Mouse (Mus musculus) kidney, postnatal 0 days (tissue): ENCODE measurements around the gene Ccdc181. TPM values are rescaled to one million over a fixed set of nuclear protein-coding genes. Genes with fewer than 3 reads are reported as not detected.

Experiments
- ATAC-seq: fragments of 200-750 bp; cut with Nextera tagmentation; replicated peaks from 2 replicates; pipeline ENCODE4 v1.8.0; 2017; ENCODE audit warnings: low read depth, moderate number of reproducible peaks, moderate TSS enrichment, moderate library complexity; ENCODE audit not compliant: low FRiP score
- DNase-seq: peaks from one replicate; pipeline ENCODE4 v3.0.0-alpha.2; 2016; ENCODE audit warnings: low spot score
- H3K27ac ChIP-seq: fragments of 300-500 bp; sonication (generic); 2 replicates; pipeline ENCODE4 v1.5.1; 2014; ENCODE audit warnings: mild to moderate bottlenecking
- H3K27me3 ChIP-seq: fragments of 300-500 bp; sonication (generic); 2 replicates; pipeline ENCODE4 v1.6.1; 2014; ENCODE audit warnings: low read length, mixed read lengths; ENCODE audit not compliant: insufficient read depth
- H3K36me3 ChIP-seq: fragments of 300-500 bp; sonication (generic); 2 replicates; pipeline ENCODE4 v1.6.1; 2014; ENCODE audit warnings: low read length, mixed read lengths; ENCODE audit not compliant: insufficient read depth
- H3K4me1 ChIP-seq: fragments of 300-500 bp; sonication (generic); replicated peaks from 2 replicates; pipeline ENCODE4 v1.6.1; 2014; ENCODE audit warnings: antibody characterized with exemption, low read length, mixed read lengths; ENCODE audit not compliant: insufficient read depth
- H3K4me2 ChIP-seq: fragments of 300-500 bp; sonication (generic); 2 replicates; pipeline ENCODE4 v1.6.1; 2014; ENCODE audit warnings: mild to moderate bottlenecking, low read length, moderate library complexity, mixed read lengths
- H3K4me3 ChIP-seq: fragments of 300-500 bp; sonication (generic); replicated peaks from 2 replicates; pipeline ENCODE4 v1.5.1; 2014; ENCODE audit warnings: low read depth, low read length
- H3K9ac ChIP-seq: fragments of 300-500 bp; sonication (generic); 2 replicates; pipeline ENCODE4 v1.6.1; 2014; ENCODE audit warnings: low read depth, low read length
- H3K9me3 ChIP-seq: fragments of 300-500 bp; sonication (generic); replicated peaks from 2 replicates; pipeline ENCODE4 v1.6.1; 2016; ENCODE audit warnings: low read length, inconsistent platforms, mixed read lengths
- CTCF ChIP-seq: IDR thresholded peaks from 2 replicates; pipeline ENCODE4 v1.5.1; 2016; ENCODE audit warnings: antibody characterized with exemption, low read depth, mild to moderate bottlenecking, moderate library complexity
- WGBS: fragments of 180-500 bp; shearing (Covaris S2); extraction: QIAGEN DNeasy Blood & Tissue Kit; methylation state at CpG from one replicate; pipeline ENCODE4 v1.1.7; 2014; 5-methylcytosine and 5-hydroxymethylcytosine counted together
- polyA plus RNA-seq: library from polyadenylated mRNA; unstranded; fragments of >200 nt; fragmentation: Nextera tagmentation; extraction: Ambion mirVana; gene quantifications from 2 replicates; pipeline ENCODE4 v1.2.1, GENCODE M21; 2015

The Ccdc181 gene
- polyA plus RNA-seq, 1 experiment from 2014 or later, result 15.7 TPM

DNA sequence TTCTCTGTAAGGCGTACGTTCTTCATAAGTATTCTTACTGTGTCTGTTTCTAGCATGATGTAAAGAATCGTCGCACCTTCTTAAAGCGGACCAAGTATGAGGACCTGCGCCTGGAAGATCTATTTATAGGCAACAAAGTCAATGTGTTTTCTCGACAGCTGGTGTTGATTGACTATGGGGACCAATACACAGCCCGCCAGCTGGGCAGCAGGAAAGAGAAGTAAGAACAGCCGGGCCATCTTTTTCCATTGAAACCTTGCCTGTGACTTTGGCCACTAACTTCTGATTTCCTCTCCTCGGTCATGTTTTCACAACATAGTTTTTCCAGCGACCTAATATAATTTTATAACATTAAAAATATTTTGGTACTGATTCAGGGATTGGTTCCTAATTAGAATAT, 57.2 kb downstream of the Ccdc181 start:
- ATAC-seq (no peak), DNase-seq (no peak)
- H3K4me2 ChIP-seq, result no peak overlapping the region
- H3K27ac ChIP-seq, result no peak overlapping the region
- WGBS, result 94% methylated on average over 11 of the region's 11 CpGs
- H3K9ac ChIP-seq, result no peak overlapping the region
- no peaks in the 10 kb centered on the region for H3K9me3 ChIP-seq
- H3K36me3 ChIP-seq, result peaks cover 19% of the 10 kb centered on the region; the same call in 1 of the 2 replicates
- no peaks in the 10 kb centered on the region for H3K27me3 ChIP-seq
- TF ChIP-seq CTCF, result no peak
- H3K4me3 ChIP-seq, result no peak overlapping the region
- H3K4me1 ChIP-seq, result no peaks in the 10 kb centered on the region

DNA sequence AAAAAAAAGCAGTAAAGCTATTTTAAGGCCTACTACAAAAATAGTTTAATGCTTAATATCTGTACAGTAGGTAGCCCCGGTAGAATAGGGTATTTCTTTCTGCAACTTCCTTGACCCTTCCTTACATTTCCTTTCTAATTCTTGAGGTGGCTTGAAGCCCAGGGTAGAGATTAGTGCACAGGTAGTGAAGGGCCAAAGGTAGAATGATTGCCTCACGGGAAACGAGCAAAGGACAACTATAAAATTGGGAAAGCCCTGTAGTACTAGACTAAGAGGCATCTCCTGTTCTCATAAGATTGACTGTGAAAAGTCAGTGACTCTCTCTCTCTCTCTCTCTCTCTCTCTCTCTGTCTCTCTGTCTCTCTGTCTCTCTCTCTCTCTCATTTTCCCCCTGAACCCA, 60.0 kb downstream of the Ccdc181 start:
- DNase-seq, result no peak
- peaks cover 16% of the 10 kb centered on the region; the same call in 1 of the 2 replicates for H3K36me3 ChIP-seq
- WGBS, result 95% methylated on average over 3 of the region's 3 CpGs
- no peak overlapping the region for H3K4me3 ChIP-seq
- no peaks in the 10 kb centered on the region for H3K4me1 ChIP-seq
- TF ChIP-seq CTCF, result no peak
- H3K27me3 ChIP-seq, result no peaks in the 10 kb centered on the region
- H3K9me3 ChIP-seq, result no peaks in the 10 kb centered on the region
- no peak overlapping the region for H3K9ac ChIP-seq
- H3K27ac ChIP-seq, result no peak overlapping the region
- no peak overlapping the region for H3K4me2 ChIP-seq
- ATAC-seq, result no peak

DNA sequence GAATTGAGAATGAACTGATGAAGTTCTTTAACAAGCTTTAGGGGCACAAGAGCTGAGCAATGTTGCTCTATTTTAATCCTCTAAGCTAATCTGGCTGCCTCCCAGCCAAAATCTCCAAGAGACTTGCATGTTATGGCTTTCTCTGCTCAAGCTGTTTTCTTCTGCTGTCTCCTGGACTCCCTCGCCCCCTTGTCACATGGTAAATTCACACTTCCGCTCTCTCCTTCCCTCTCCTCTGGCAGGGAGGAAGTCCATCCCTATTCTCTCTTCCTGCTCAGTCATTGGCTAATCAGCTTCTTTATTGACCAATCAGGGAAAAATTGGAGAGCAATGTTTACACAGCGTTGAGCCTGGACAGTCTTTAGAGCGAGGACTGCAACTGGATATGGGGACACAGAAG, 60.5 kb downstream of the Ccdc181 start:
- ATAC-seq, result no peak

More for the DNA sequence above, 60.5 kb downstream of the Ccdc181 start:
- H3K27ac ChIP-seq, result no peak overlapping the region
- no peaks in the 10 kb centered on the region for H3K4me1 ChIP-seq
- H3K27me3 ChIP-seq, result no peaks in the 10 kb centered on the region
- H3K9ac ChIP-seq, result no peak overlapping the region
- peaks cover 13% of the 10 kb centered on the region; the same call in 1 of the 2 replicates for H3K36me3 ChIP-seq
- H3K4me3 ChIP-seq, result no peak overlapping the region
- 72% methylated on average over 4 of the region's 4 CpGs for WGBS
- TF ChIP-seq CTCF, result no peak
- no peak overlapping the region for H3K4me2 ChIP-seq
- H3K9me3 ChIP-seq, result no peaks in the 10 kb centered on the region
- no peak for DNase-seq

Other genes with a start within 250 kb of the Ccdc181 start
- 0.04 and 0.08 TPM in 2 replicates for gene Sele, start 227.4 kb upstream of the Ccdc181 start, polyA plus RNA-seq
- 0.45 and 0.85 TPM in 2 replicates for gene Sell, start 213.6 kb upstream of the Ccdc181 start, polyA plus RNA-seq
- 0.17 and 2.0 TPM in 2 replicates for gene Selp, start 160.3 kb upstream of the Ccdc181 start, polyA plus RNA-seq
- 0.21 and 0.29 TPM in 2 replicates for gene F5, start 123.7 kb upstream of the Ccdc181 start, polyA plus RNA-seq
- gene Slc19a2, start 26.5 kb upstream of the Ccdc181 start, polyA plus RNA-seq, result 8.6 and 8.7 TPM in 2 replicates
- gene Nme7, start 28.5 kb downstream of the Ccdc181 start, polyA plus RNA-seq, result 41.7 and 42.0 TPM in 2 replicates
- 25.0 and 29.7 TPM in 2 replicates for gene Blzf1, start 31.9 kb downstream of the Ccdc181 start, polyA plus RNA-seq
- 720 and 731 TPM in 2 replicates for gene Atp1b1, start 182.8 kb downstream of the Ccdc181 start, polyA plus RNA-seq